Mouse (Mus musculus) cortical plate, adult 2 months (tissue): ENCODE measurements around the gene Top2a.

Experiments used
- CTCF ChIP-seq: fragments of 200-500 bp; IDR thresholded peaks from 2 replicates; pipeline ENCODE4 v1.5.1; 2011; ENCODE audit warnings: mild to moderate bottlenecking, control low read depth, low read length; ENCODE audit not compliant: insufficient read depth; ENCODE audit errors: extremely low read depth
- POLR2A ChIP-seq: fragments of 200-500 bp; IDR thresholded peaks from 2 replicates; pipeline ENCODE4 v1.6.1; 2011; ENCODE audit warnings: mild to moderate bottlenecking, low read length, control low read depth; ENCODE audit not compliant: insufficient read depth; ENCODE audit errors: extremely low read depth

DNA sequence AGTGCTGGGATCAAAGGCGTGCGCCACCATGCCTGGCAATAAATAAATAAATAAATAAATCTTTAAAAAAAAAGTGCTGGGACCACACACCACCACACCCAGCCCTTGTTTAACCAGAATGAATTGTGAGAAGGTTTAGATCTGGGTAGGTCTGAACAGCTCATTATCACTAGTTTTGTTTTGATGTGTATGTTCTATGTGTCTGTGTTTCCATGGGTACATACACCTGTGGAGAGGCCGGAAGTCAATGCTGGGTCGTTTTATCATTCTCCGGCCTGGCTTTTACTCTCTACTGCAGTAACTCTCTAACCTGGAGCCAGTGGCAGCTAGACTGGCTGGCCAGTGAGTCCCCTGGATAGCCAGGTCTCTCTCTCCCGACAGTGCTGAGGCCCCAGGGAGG lies 33.1 kb downstream of the Top2a start:
- TF ChIP-seq CTCF: no peak
- no peak for TF ChIP-seq POLR2A
